Mouse (Mus musculus): ENCODE measurements around the gene Zfp976.
"Not testable (repeated sequence)": the region's sequence is repeated elsewhere in the genome, so short reads cannot be mapped to it uniquely, and the experiment has no call there.

Zfp976 gene

GRCm38 (mm10) chr7:42642152-42643115 is at the start of gene Zfp976:
Gene Zfp976 (minus strand): TSS chr7:42642588.
- TF ChIP-seq GATA4 (IDR thresholded peaks at IDR 0.05; ENCODE audit: insufficient replicate concordance, low read length): not testable (repeated sequence)

- not testable (repeated sequence) for TF ChIP-seq GATA4 (IDR thresholded peaks at IDR 0.05; ENCODE audit: insufficient replicate concordance, low read length)
These were observed 50.0 kb downstream of the Zfp976 start, which contains the start of gene Zfp977 for GRCm38 (mm10) chr7:42592413-42592812. Gene Zfp977 (minus strand): TSS chr7:42592547.

- no peak for TF ChIP-seq GATA4 (IDR thresholded peaks at IDR 0.05; ENCODE audit: insufficient replicate concordance, low read length)
These were observed 63.9 kb downstream of the Zfp976 start, which contains the start of gene Gm21028 for GRCm38 (mm10) chr7:42578488-42578887. Gene Gm21028 (minus strand): TSS chr7:42578588.

Measured in liver, adult (tissue).